Mouse (Mus musculus): Measurements from ENCODE around the gene Etv2.

- no peak for TF ChIP-seq POLR2A (IDR thresholded peaks at IDR 0.05; ENCODE audit: extremely low read depth, insufficient read depth, low read length)
- no peak for TF ChIP-seq CTCF (IDR thresholded peaks at IDR 0.05; ENCODE audit: low read depth, low read length)
Measured at GRCm38 (mm10) chr7:30615049-30615760, 20.4 kb downstream of the Etv2 start.

Measured in liver, adult 2 months (tissue).